Mouse (Mus musculus) forebrain, embryonic 13.5 days (tissue): Measurements from ENCODE around the gene Gm11127. TPM values are rescaled to one million over a fixed set of nuclear protein-coding genes. Genes with fewer than 3 reads are reported as not detected.
"Not testable (repeated sequence)": the region's sequence is repeated elsewhere in the genome, so short reads cannot be mapped to it uniquely, and the experiment has no call there.

Experiments
- ATAC-seq: fragments of 200-750 bp; cut with Nextera tagmentation; 2 replicates; pipeline ENCODE4 v1.8.0; 2017
- H3K27ac ChIP-seq: fragments of 300-500 bp; sonication (generic); 2 replicates; pipeline ENCODE4 v1.5.1; 2015; ENCODE audit warnings: inconsistent platforms, mild to moderate bottlenecking, moderate library complexity
- H3K27me3 ChIP-seq: fragments of 300-500 bp; sonication (generic); 2 replicates; pipeline ENCODE4 v1.6.1; 2015; ENCODE audit warnings: mild to moderate bottlenecking, inconsistent platforms
- H3K36me3 ChIP-seq: fragments of 300-500 bp; sonication (generic); 2 replicates; pipeline ENCODE4 v1.6.1; 2015; ENCODE audit warnings: mild to moderate bottlenecking, inconsistent platforms; ENCODE audit not compliant: poor library complexity, severe bottlenecking
- H3K4me1 ChIP-seq: fragments of 300-500 bp; sonication (generic); 2 replicates; pipeline ENCODE4 v1.6.1; 2015; ENCODE audit warnings: inconsistent platforms
- H3K4me2 ChIP-seq: fragments of 300-500 bp; sonication (generic); 2 replicates; pipeline ENCODE4 v1.6.1; 2015; ENCODE audit warnings: inconsistent platforms, mild to moderate bottlenecking, moderate library complexity
- H3K4me3 ChIP-seq: fragments of 300-500 bp; sonication (generic); 2 replicates; pipeline ENCODE4 v1.5.1; 2015; ENCODE audit warnings: mild to moderate bottlenecking, inconsistent platforms
- H3K9ac ChIP-seq: fragments of 300-500 bp; sonication (generic); 2 replicates; pipeline ENCODE4 v1.6.1; 2015; ENCODE audit warnings: mild to moderate bottlenecking, inconsistent platforms
- H3K9me3 ChIP-seq: fragments of 300-500 bp; sonication (generic); replicated peaks from 2 replicates; pipeline ENCODE4 v1.6.1; 2016; ENCODE audit warnings: inconsistent platforms
- WGBS: fragments of 180-500 bp; shearing (Covaris S2); methylation state at CpG from one replicate; pipeline ENCODE4 v1.1.7; 2015; 5-methylcytosine and 5-hydroxymethylcytosine counted together
- polyA plus RNA-seq: library from polyadenylated mRNA; unstranded; fragments of >200 nt; fragmentation: Nextera tagmentation; extraction: Ambion mirVana; gene quantifications from 2 replicates; pipeline ENCODE4 v1.2.1, GENCODE M21; 2015

The Gm11127 gene
- polyA plus RNA-seq, 1 experiment from 2014 or later = not detected

DNA sequence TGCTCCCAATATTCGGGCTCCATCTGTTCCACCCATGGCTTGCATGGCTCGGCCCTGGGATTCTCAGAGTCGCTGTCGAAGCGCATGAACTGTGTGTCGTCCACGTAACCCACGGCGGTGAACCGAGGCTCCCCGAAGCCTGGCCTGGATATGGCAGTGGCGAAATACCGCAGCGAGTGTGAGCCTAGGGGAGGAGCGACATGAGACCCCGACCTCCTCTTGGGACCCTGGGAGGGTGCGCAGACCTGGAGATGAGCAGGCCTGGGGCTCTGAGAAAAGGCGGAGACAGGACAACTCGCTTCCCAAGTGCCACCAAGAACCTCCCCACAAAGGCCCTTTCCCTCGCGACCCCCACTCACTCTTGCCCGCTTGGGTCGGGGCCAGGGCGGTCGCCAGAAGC, 244 bp downstream of the Gm11127 start:
- not testable (repeated sequence) for ATAC-seq, H3K9me3 ChIP-seq, H3K36me3 ChIP-seq, H3K4me1 ChIP-seq, H3K4me2 ChIP-seq, H3K27me3 ChIP-seq, H3K27ac ChIP-seq, H3K9ac ChIP-seq, H3K4me3 ChIP-seq
- WGBS = 89% methylated on average over 24 of the region's 25 CpGs

DNA sequence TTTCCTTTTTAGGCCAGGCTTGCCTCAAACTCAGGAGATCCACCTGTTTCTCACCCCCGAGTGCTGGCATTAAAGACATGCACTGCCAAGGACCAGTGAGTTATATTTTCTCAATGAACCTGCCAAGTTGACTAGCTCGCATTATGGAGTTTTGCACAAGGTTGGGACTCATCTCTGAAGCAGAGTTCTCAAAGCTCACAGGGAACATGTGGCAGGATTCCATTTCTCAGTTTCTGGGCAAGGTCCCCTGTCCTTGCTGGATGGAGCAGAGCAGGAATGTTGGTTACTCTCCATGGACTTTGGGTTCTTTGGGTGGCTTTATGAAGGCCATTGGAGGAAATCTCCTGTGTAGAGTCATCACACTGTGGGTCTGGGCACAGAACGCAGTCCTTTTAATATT, 14.9 kb downstream of the Gm11127 start:
- Histone ChIP-seq H3K36me3 (no peaks in the 10 kb centered on the region), H3K9me3 (no peaks in the 10 kb centered on the region), H3K4me1 (no peaks in the 10 kb centered on the region; the same call in 1 of the 2 replicates), H3K9ac (no peak overlapping the region), H3K4me3 (peak overlapping the region; percentile 38; the same call in 1 of the 2 replicates), H3K4me2 (peak overlapping the region; percentile 70), H3K27me3 (0 out of 2 replicates have a peak, but pooled peaks cover 2% of the 10 kb centered on the region), H3K27ac (no peak overlapping the region)
- WGBS = 90% methylated on average over 3 of the region's 3 CpGs
- no peak for ATAC-seq

DNA sequence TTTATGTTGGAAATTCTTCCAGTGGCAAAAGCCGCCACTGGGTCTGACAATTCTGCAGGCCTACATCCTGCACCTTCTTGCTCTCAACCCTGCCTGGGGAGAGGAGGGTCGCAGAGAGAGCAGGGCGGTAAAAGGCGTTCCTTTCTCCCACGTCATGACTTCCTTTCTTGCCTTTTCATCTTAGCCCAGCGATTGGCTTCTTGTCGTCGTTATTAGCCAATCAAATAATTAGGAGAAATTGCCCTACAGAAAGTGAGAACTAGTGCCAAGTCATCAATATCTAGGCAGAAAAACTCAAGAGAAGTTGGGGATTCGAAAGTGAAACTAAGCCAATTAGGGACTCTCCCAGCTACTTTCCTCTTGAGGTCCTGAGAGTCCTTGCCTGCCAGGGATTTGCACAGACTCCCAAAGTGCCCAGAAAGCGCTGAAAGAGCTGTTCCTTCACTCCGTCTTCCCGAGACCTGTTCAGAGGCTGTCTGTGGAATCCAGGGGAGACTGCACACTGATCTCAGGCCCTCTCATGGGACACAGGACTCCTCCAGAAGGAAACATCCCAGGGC, 15.5 kb downstream of the Gm11127 start, which contains the start of the genes H2-T22 and Gm6034:
Gene H2-T22, minus strand, starts transcription at position 138 of the 560 bp plus-strand sequence.
Gene Gm6034, plus strand, starts transcription at position 352 of the 560 bp plus-strand sequence.
- H3K9ac ChIP-seq = peak within 1 kb of the TSS; percentile 52
- ATAC-seq = peak; percentile 94
- peak within 1 kb of the TSS; percentile 38 for H3K4me3 ChIP-seq
- H3K4me1 ChIP-seq, H3K36me3 ChIP-seq, H3K27me3 ChIP-seq, H3K9me3 ChIP-seq, H3K27ac ChIP-seq: not testable (repeated sequence)
- WGBS = under 1% methylated on average over 12 of the region's 12 CpGs
- H3K4me2 ChIP-seq = peak within 1 kb of the TSS; percentile 70

DNA sequence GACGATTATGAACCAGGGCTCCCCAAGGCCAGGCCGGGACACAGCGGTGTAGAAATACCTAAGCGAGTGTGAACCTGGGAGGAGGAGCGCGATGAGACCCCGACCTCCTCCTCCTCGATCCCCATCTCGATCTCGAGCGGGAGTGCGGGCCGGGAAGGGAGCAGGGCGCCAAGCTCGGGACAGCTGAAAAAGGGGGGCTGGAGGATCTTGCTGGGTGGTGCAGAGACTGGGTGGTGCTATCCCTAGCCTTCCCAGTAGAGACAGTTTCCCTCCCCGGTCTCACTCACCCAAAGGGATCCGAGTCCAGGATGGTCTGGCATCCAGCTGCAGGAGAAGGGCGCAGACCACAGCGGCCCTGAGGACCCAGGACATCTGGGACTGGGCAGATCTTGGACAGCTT, 16.1 kb downstream of the Gm11127 start:
- H3K36me3 ChIP-seq, H3K4me1 ChIP-seq, H3K9me3 ChIP-seq, H3K27ac ChIP-seq, H3K27me3 ChIP-seq: not testable (repeated sequence)
- Histone ChIP-seq H3K4me2 (peak overlapping the region; percentile 70), H3K9ac (peak overlapping the region; percentile 52), H3K4me3 (peak overlapping the region; percentile 38)
- WGBS = 1% methylated on average over 19 of the region's 19 CpGs
- ATAC-seq = peak; percentile 78

DNA sequence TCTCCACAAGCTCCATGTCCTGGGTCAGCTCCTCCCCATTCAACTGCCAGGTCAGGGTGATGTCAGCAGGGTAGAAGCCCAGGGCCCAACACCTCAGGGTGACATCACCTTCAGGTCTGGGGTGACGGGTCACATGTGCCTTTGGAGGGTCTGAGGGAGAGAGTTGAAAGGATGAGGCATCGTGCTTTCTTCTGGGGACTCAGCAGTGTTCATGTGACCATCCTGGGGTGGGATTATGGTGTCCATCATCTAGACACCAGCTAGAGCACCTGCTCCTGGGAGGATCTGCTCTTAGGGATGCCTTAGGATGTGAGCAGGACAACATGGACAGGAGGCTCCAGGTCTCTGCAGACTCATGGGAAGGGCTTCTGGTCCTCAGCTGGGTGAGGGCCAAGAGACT, 17.6 kb downstream of the Gm11127 start:
- WGBS = 73% methylated on average over 2 of the region's 2 CpGs
- not testable (repeated sequence) for H3K4me3 ChIP-seq, H3K4me1 ChIP-seq, H3K4me2 ChIP-seq, H3K9ac ChIP-seq, ATAC-seq, H3K36me3 ChIP-seq, H3K27me3 ChIP-seq, H3K27ac ChIP-seq, H3K9me3 ChIP-seq

DNA sequence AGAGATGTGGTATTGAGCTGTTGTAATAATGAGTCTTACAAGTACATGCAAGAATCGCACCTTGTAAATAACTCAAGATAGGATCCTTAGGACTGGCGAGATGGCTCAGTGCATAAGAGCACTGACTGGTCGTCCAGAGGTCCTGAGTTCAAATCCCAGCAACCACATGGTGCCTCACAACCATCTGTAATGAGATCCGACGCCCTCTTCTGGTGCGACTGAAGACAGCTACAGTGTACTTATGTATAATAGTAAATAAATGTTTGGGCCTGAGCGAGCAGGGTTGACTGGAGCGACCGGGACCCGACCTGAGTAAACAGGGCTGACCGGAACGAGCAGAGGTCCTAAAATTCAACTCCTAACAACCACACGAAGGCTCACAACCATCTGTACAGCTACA, 22.0 kb downstream of the Gm11127 start:
- H3K27ac ChIP-seq, H3K27me3 ChIP-seq, H3K4me3 ChIP-seq, H3K36me3 ChIP-seq, H3K4me1 ChIP-seq, ATAC-seq, H3K9ac ChIP-seq, H3K4me2 ChIP-seq, H3K9me3 ChIP-seq: not testable (repeated sequence)
- WGBS = 88% methylated on average over 13 of the region's 13 CpGs

DNA sequence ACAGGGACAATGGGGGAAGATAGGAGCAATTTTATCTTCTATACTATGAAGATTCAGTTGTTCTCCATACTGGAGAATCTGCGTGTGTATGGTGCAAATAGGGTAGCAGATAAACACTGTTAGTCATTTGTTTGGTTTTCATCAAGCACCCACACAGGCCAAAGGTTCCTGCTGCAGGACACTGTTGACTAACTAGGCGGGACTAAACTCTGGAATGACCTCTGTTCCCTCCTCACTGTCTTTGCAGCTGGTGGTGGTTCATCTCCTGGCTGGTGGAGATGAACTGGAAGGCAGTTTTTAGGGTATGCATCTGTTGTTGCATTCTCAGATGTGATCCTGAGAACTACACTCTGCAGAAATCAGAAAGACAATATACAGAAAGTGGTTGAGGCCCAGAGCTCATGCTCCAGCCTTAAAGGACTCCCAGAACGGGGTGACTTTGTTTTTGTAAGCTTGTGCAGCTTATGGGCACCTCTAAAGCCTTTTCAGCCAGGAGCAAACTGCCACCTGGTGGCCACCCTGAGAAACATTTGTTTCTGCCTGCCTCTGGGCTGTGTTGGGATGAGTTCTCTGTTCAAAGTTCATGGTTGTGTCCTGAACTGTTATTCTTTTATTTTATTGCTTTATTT, 23.0 kb downstream of the Gm11127 start:
- ATAC-seq, H3K36me3 ChIP-seq, H3K4me1 ChIP-seq, H3K9ac ChIP-seq, H3K9me3 ChIP-seq, H3K4me3 ChIP-seq, H3K4me2 ChIP-seq, H3K27ac ChIP-seq, H3K27me3 ChIP-seq: not testable (repeated sequence)
- WGBS = 40% methylated on average over 3 of the region's 3 CpGs

DNA sequence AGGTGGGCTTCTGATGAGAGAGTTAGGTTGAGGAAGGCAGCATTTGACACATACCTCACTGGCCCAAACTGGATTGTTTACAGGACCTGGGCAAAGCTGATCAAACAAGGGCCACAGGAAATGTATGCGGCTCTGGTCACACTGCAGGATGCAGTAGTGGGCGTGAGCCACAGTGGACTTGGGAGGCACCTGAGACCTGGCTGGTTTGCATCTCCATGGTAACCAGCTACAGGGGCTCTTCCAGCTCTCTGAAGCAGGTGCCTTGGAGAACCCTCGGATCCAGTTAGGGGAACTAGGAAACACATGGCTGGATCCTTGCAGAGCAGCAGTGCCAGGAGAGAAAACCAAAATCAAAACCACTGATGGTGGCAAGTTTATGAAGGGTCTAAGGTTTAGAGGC, 23.6 kb downstream of the Gm11127 start:
- not testable (repeated sequence) for H3K27me3 ChIP-seq, H3K9me3 ChIP-seq, H3K36me3 ChIP-seq, H3K4me3 ChIP-seq, ATAC-seq, H3K4me1 ChIP-seq, H3K9ac ChIP-seq, H3K4me2 ChIP-seq, H3K27ac ChIP-seq
- WGBS = 64% methylated on average over 3 of the region's 3 CpGs

DNA sequence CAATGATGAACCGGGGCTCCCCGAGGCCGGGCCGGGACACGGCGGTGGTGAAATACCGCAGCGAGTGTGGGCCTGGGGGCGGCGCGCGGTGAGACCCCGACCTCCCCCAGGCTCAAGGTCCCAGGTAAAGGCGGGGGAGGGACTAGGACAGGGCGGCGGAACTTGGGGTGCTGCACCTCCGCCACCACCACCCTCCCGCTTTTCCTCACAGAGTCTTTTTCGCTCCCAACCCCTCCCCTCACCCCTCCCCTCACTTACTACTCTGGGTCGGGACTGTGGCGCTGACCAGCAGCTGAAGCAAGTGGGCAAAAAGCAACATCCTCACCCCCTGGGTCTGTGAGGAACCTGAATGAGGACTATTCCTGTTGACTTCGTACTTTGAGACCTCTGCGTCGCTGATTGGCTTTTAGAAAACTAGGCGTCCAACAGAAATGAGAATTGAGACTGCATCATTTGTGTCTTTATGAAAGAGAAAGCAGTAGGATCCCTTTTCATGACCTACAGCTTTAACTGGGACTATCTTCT, 25.8 kb downstream of the Gm11127 start, which contains the start of gene H2-T23:
Gene H2-T23, minus strand, starts transcription at position 505 of the 525 bp plus-strand sequence.
- WGBS = under 1% methylated on average over 25 of the region's 25 CpGs
- Histone ChIP-seq H3K9ac (peak within 1 kb of the TSS; percentile 65), H3K4me2 (peak within 1 kb of the TSS; percentile 81), H3K4me3 (peak within 1 kb of the TSS; percentile 47)
- H3K27ac ChIP-seq, H3K9me3 ChIP-seq, H3K27me3 ChIP-seq, H3K36me3 ChIP-seq, H3K4me1 ChIP-seq: not testable (repeated sequence)
- peak; percentile 55 for ATAC-seq

DNA sequence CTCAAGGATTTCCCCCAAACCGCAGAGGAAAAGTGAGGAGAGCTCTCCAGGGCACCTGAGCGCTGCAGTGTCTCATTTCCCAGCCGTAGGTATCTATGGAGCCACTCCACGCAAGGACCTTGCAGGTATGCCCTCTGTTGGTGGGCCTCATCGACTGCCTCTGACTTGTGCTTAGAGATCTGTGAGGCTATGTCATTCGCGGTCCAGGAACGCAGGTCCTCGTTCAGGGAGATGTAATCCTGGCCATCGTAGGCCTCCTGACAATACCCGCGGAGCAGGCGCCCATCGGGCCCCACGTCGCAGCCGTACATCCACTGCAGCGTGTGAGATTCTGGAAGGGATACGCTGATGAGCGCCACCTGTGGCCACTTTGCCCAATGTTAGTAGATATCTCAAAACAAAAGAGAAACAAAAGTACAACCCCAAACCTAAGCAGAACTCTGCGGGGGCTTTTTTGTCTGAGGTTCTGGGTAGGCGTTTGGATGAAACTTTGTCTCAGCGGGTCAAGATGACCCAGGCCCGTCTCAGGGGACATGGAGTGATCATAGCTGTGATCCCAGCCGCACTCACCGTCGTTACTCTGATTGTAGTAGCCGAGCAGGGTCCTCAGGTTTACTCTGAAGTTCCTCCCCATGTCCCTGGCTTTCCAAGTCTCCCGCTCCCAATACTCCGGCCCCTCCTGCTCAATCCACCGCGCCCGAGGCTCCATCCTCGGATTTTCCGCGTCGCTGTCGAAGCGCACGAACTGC, 26.4 kb downstream of the Gm11127 start:
- peak overlapping the region; percentile 65 for H3K9ac ChIP-seq
- H3K9me3 ChIP-seq, H3K36me3 ChIP-seq, H3K27ac ChIP-seq, H3K4me1 ChIP-seq, H3K27me3 ChIP-seq: not testable (repeated sequence)
- H3K4me2 ChIP-seq = peak overlapping the region; percentile 81
- H3K4me3 ChIP-seq = peak overlapping the region; percentile 47
- 1% methylated on average over 40 of the region's 40 CpGs for WGBS
- peak; percentile 61 for ATAC-seq

DNA sequence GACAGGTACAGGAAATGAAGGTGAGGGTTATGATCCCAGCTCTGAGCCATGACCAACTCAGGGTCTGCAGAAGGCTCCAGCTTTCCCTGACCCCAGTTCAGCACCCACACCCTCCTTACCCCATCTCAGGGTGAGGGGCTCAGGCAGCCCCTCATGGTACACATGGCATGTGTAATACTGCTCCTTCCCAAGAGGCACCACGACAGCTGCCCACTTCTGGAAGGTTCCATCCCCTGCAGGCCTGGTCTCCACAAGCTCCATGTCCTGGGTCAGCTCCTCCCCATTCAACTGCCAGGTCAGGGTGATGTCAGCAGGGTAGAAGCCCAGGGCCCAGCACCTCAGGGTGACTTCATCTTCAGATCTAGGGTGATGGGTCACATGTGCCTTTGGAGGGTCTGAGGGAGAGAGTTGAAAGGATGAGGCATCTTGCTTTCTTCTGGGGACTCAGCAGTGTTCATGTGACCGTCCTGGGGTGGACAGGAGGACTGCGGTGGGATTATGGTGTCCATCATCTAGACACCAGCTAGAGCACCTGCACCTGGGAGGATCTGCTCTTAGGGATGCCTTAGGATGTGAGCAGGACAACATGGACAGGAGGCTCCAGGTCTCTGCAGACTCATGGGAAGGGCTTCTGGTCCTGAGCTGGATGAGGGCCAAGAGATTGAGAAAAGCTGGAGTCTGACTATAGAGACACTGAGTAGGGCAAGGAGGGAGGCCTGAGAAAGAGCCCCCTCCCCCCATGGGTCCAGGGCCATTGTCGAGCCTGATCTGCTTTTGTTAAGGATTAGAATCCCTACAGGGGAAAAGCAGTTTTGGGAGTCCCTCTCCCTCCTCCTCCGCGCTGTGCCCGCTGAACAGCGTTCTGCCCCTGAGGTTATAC, 27.2 kb downstream of the Gm11127 start:
- peak overlapping the region; percentile 65 for H3K9ac ChIP-seq
- not testable (repeated sequence) for H3K27ac ChIP-seq, H3K9me3 ChIP-seq, H3K36me3 ChIP-seq, H3K27me3 ChIP-seq, H3K4me1 ChIP-seq, ATAC-seq
- H3K4me2 ChIP-seq = peak overlapping the region; percentile 81
- peak overlapping the region; percentile 47 for H3K4me3 ChIP-seq
- WGBS = 34% methylated on average over 8 of the region's 8 CpGs
